Mouse (Mus musculus): Measurements from ENCODE around the gene Dip2b.

The Dip2b gene

GRCm38 (mm10) chr15:100038470-100038971, at the start of gene Dip2b:
Gene Dip2b, plus strand, starts transcription at chr15:100038664.
- DNase-seq (ENCODE audit: low spot score): peak; percentile 96

GRCm38 (mm10) chr15:99993100-99993499, 45.4 kb upstream of the Dip2b start:
- no peak for DNase-seq (ENCODE audit: low spot score)

- DNase-seq (ENCODE audit: low spot score): no peak
Measured at GRCm38 (mm10) chr15:99997114-99997804, 41.2 kb upstream of the Dip2b start.

- no peak for DNase-seq (ENCODE audit: low spot score)
Measured at GRCm38 (mm10) chr15:99999390-99999789, 39.1 kb upstream of the Dip2b start.

GRCm38 (mm10) chr15:100004677-100005273, 33.7 kb upstream of the Dip2b start:
- no peak for DNase-seq (ENCODE audit: low spot score)

- no peak for DNase-seq (ENCODE audit: low spot score)
Measured at GRCm38 (mm10) chr15:100006180-100006579, 32.3 kb upstream of the Dip2b start.

- DNase-seq (ENCODE audit: low spot score): no peak
Measured at GRCm38 (mm10) chr15:100018280-100018899, 20.1 kb upstream of the Dip2b start.

- no peak for DNase-seq (ENCODE audit: low spot score)
Measured at GRCm38 (mm10) chr15:100021175-100021574, 17.3 kb upstream of the Dip2b start.

GRCm38 (mm10) chr15:100022923-100023322, 15.5 kb upstream of the Dip2b start:
- peak; percentile 77 for DNase-seq (ENCODE audit: low spot score)

GRCm38 (mm10) chr15:100025076-100025834, 13.2 kb upstream of the Dip2b start:
- DNase-seq (ENCODE audit: low spot score): no peak

- DNase-seq (ENCODE audit: low spot score): no peak
Measured at GRCm38 (mm10) chr15:100028133-100028532, 10.3 kb upstream of the Dip2b start.

- DNase-seq (ENCODE audit: low spot score): no peak
Measured at GRCm38 (mm10) chr15:100029497-100029896, 9.0 kb upstream of the Dip2b start.

GRCm38 (mm10) chr15:100029900-100030299, 8.6 kb upstream of the Dip2b start:
- DNase-seq (ENCODE audit: low spot score): no peak

- no peak for DNase-seq (ENCODE audit: low spot score)
Measured at GRCm38 (mm10) chr15:100032546-100032945, 5.9 kb upstream of the Dip2b start.

GRCm38 (mm10) chr15:100039001-100039701, 687 bp downstream of the Dip2b start:
- peak; percentile 83 for DNase-seq (ENCODE audit: low spot score)

GRCm38 (mm10) chr15:100040541-100041266, 2.2 kb downstream of the Dip2b start:
- peak; percentile 47 for DNase-seq (ENCODE audit: low spot score)

- peak; percentile 22 for DNase-seq (ENCODE audit: low spot score)
Measured at GRCm38 (mm10) chr15:100041267-100042047, 3.0 kb downstream of the Dip2b start.

GRCm38 (mm10) chr15:100042048-100042400, 3.6 kb downstream of the Dip2b start:
- no peak for DNase-seq (ENCODE audit: low spot score)

- no peak for DNase-seq (ENCODE audit: low spot score)
Measured at GRCm38 (mm10) chr15:100045576-100045975, 7.1 kb downstream of the Dip2b start.

GRCm38 (mm10) chr15:100049496-100050087, 11.1 kb downstream of the Dip2b start:
- DNase-seq (ENCODE audit: low spot score): no peak
